16 mouse cellular contexts compared by ENCODE assay signal in genomic region chr16:67797236-67797635, GRCm38 (mm10).
"Had no signal": no experiment of that assay in that cellular context is flagged by ENCODE, and none has a peak within 500 bp of the region (broad histone marks: within the 10 kb centered on the region; RNA-seq: fewer than 3 reads in every experiment).

No protein-coding gene starts in this region.

- H3K4me1 ChIP-seq: neural tube, embryonic 13.5 days; neural tube, embryonic 15.5 days; stomach, embryonic 15.5 days had no signal

- H3K9ac ChIP-seq: neural tube, embryonic 13.5 days; neural tube, embryonic 15.5 days; stomach, embryonic 15.5 days had no signal

- H3K9me3 ChIP-seq: neural tube, embryonic 13.5 days; neural tube, embryonic 15.5 days; stomach, embryonic 15.5 days had no signal

- H3K27me3 ChIP-seq: neural tube, embryonic 13.5 days; neural tube, embryonic 15.5 days; stomach, embryonic 15.5 days had no signal

- H3K4me3 ChIP-seq: neural tube, embryonic 13.5 days; neural tube, embryonic 15.5 days; stomach, embryonic 15.5 days had no signal

- H3K27ac ChIP-seq: neural tube, embryonic 13.5 days; neural tube, embryonic 15.5 days; stomach, embryonic 15.5 days; stomach, postnatal 0 days had no signal

- H3K36me3 ChIP-seq: neural tube, embryonic 13.5 days; neural tube, embryonic 15.5 days; stomach, embryonic 15.5 days had no signal

- DNase-seq: retina, postnatal 1 day; right cerebral cortex, adult 18-20 months; right cerebral cortex, postnatal 14 days; right cerebral cortex, postnatal 25 days; right cerebral cortex, postnatal 4 days; spleen, adult 18-20 months; thymus, adult 18-20 months; thymus, adult 2 months; thymus, postnatal 14 days; thymus, postnatal 25 days; thymus, postnatal 36 days; thymus, postnatal 4 days had no signal
